Mouse (Mus musculus) kidney, adult 11 months (tissue): ENCODE results near the gene Nos1ap.

ENCODE experiments used
- DNase-seq: peaks from one replicate; pipeline ENCODE4 v3.0.0; 2022

Gene Nos1ap

DNA sequence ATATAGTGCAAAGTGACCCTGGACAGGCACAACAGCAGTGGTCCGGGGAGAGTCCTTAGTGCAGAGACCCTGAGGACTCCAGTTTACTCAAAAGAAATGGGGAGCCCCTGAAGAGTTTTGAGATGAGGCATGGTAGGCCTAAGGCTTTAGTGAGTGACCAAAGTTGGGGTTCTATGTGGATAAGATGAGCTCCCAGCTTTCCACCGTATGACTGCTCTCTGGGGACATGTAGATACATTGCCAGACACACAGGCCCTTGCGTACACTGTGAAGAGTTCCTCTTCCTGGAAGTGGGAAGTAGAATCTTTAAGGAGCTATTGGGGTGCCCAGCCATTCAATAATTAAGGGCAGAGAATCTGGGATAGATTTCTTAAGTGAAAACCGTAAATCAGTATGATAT is 90.2 kb downstream of the Nos1ap start:
- no peak for DNase-seq

DNA sequence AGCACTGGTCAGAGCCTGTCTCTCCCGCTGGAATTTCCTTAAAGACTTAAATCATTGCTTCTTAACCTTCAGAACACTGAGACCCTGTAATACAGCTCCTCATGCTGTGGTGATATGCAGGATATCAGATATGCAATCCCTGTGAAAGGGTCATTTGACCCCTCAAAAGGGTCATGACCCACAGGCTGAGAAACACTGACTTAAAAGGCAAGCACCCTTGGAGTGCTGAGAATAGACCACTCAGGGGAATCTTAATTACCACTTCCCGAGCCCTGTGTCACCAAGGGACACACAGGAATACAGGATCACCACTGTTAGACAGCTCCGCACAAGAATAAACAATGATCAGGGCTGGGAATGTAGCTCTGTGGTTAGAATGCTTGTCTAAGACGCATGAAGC is 91.0 kb downstream of the Nos1ap start:
- no peak for DNase-seq

DNA sequence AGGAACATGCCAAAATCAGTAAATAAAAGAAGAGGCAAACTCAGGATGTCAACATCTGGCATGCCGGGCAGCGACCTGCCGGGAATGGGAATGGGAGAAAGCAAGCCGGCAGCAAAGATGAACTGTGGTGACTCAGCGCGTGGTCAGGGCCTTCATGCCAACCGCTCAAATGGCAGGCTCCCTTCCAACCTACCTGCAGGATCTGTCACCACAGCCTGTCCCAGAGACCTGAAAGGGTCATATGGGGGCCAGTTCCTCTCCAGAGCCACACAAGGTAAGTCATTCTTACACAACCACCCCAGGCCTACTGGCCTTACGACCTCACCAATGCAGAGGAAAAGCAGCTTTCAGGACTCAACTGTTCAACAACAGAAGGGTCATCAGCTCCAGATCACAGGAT is 93.4 kb downstream of the Nos1ap start:
- no peak for DNase-seq

DNA sequence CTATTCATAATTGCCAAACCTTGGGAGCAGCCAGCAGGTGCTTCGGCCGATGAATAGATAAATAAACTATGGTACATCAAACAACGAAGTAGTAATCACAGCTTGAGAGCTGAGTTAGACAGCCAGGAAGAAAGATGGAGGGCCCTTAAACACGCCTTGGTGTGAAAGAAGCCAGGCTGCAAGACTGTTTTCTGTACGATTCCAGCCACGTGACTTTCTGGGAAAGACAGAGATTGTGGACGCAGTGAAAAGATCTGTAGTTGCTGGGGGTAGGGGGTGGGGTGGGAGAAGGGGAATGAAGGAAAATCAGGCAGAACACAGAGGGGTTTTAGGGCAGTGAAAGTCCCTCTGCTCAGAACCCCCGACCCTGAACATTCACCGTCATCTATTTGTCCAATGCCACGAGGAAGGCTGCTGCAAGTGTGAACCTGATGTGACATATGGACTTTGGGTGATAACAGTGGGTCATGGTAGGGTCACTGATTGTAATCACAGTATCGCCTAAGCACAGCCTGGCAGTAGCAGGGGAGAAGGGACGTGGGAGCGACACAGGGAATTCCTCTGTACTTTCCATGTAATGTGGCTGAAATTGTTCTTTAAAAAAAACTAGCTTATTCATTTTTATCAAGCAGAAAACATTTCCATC is 94.0 kb downstream of the Nos1ap start:
- no peak for DNase-seq

DNA sequence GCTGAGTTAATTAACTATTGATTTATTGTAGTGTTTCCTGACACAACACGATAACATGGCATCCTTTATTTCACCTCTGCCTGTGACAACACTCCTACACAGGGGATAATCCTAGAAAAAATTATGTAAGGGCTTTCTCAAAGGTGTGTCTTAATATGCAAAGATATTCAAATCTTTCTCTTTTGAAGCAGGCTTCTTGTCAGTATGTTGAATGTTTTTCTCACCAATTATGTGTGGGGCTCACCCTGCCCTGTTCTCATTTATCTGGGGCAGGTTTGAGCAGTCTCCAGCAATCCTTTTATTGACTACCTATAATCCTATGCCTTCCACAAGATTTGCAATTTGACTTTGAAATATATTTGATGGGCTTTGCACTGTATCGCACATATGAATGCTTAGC is 97.1 kb downstream of the Nos1ap start:
- DNase-seq = no peak

DNA sequence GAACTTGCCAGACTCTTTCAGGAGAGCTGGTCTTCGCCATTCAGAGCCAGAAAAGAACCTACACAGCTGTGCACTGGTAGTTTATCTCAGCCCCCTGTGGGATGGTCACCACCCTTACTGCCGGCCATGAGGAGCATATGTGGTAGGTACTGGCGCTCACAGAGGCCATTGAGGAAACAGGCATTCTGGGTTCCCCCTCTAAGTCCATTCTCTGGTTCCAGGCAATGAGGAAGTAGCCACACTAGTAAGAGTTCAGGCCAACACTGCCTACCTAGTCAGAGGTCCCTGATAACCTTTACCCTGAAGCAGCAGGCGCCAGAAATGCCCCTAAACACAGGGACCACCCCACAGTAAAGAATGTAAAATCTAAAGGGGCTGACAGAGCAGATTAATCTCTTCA is 97.6 kb downstream of the Nos1ap start:
- DNase-seq = no peak

DNA sequence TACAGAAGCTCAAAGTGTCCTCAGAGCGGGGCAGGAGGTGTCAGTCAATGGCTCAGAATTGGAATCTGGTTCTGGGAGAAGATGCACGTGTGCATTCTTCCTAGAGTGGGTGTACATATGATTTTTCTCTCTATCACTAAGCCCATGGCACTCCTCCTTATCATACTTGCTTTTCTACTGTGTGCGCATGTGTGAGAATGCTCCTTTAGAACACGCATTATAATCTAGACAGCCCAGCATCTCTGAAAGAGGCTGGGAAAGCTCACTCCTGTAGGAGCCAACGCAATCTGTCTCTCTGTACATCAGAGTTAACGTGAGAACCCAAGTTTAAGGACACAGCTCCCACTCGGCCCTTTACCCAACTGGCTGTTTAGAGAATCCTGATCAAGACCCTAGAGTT is 99.7 kb downstream of the Nos1ap start:
- no peak for DNase-seq

DNA sequence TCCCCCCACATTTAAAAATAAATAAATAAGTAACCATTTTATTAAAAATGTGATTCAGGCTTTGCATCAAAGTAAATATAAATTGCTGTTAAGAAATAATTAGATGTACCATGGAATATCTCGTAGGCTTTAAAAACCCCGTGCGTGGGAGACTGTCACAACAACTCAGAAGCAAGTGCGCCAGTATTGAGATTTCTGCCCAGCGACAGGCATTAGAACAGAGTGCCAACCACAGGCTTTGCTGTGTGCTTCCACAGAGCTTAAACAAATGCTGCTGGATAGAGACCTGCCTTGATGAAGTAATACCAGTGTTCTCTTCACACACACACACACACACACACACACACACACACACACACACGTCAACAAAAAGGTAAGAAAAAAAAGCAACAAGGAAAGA is 100.2 kb downstream of the Nos1ap start:
- no peak for DNase-seq

DNA sequence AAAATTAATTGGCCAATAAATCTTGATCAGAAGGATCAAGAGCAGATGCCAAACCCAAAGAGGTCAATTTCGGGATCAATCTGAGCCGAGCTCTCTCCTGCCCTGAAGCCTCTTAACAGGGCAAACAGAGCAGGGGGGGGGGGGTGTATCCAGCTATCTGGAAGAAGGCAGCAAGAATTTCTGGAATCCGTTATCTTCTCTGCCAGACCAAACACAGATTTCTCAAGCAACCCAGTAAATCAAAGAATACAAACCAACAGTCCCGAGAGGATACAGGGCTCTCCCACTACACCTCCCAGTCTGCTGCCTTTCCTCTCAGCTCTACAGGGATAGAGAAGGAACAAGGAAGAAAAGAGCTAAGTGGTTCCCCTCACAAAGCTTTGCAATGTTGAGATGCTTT is 104.5 kb downstream of the Nos1ap start:
- no peak for DNase-seq

DNA sequence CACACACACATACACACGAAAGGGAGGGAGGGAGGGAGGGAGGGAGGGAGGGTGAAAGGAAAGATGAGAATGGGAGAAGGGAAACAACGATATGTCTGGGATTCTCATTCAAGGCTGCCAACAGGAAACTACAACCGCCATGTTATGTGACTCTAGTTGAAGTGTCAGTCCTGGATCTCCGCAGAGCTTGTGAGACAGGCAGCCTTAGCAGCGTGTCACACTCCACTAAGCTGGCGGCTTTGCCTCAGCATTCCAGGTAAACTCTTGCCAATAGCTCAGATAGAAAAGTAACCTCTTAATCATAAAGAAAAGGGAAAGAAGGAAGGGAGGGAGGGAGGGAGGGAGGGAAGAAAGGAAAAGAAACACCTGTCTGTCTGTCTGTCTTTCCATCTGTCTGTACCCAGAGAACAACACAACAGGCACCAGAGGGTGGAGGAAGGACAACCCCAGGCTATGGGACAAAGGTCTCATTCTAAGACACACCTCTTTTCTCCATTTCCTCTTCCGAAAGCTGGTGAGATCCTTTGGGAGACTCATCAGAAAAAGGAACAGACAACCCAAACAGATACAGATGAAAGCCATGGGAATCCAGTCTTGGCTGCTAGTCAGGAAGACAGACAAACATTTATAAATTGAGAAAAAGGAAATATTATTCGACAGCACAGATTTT is 107.3 kb downstream of the Nos1ap start:
- peak; percentile 46 for DNase-seq

DNA sequence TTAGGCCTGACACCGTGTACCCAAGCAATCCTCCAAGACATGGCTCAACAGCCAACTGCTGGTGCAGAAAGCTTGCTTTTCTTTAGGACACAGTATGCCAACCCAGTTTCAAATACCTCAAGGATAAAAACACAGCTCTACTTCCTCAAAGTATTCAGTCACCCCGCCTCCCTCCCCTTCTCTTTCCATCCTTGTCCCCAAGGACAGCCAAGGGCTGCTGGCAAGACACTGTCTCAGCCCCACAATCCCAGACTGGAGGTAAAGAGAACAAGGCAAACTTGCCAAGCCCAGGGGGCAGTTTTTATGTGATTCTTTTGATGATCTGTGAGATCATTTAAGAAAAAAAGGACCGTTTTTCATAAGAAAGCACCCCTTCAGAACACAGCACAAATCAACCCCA is 108.6 kb downstream of the Nos1ap start:
- DNase-seq = no peak

DNA sequence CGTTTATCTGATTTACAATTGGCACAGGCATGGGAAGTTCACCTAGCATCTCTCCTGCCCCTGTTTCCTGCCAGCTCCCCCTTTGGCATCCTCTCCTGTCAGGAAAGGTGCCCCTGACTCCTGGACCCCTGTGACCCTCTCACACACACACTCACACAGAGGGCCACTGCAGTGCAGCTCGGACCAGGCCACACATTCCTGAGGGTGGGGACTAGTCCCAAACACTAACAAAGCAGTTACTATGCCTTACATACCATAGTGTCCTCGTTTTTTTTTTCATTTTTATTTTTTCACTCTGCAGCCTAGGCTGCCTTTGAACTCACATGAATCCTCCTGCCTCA is 110.2 kb downstream of the Nos1ap start:
- DNase-seq = no peak

DNA sequence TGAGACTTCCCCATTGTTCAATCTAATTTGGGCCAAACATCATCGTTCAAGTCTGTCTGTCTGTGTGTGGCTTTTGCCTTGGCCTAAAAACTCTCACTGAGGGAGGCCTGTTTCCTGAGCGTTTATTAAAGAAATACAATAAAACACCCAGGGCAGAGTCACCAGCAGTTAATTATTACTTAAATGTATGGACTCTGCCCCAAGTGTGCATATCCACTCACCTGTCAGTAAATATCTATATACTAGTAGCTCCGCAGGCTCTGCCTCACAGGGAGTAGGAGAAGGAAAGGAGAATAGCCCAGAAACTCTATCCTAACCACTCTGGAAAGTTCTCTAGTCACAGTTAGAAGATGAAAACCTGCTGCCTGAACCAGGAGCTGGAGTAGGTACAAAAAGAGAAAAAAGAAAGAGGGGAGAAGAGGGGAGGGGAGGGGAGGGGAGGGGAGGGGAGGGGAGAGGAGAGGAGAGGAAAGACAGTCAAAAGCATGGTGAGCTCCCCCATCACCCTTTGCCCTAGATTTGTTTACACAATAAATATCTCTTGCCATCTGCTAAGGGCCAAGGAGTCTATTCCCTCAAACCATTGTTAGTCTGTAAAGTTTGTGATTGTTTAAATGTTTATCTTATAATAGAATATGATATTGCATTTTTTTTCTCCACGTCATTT is 110.7 kb downstream of the Nos1ap start:
- no peak for DNase-seq

DNA sequence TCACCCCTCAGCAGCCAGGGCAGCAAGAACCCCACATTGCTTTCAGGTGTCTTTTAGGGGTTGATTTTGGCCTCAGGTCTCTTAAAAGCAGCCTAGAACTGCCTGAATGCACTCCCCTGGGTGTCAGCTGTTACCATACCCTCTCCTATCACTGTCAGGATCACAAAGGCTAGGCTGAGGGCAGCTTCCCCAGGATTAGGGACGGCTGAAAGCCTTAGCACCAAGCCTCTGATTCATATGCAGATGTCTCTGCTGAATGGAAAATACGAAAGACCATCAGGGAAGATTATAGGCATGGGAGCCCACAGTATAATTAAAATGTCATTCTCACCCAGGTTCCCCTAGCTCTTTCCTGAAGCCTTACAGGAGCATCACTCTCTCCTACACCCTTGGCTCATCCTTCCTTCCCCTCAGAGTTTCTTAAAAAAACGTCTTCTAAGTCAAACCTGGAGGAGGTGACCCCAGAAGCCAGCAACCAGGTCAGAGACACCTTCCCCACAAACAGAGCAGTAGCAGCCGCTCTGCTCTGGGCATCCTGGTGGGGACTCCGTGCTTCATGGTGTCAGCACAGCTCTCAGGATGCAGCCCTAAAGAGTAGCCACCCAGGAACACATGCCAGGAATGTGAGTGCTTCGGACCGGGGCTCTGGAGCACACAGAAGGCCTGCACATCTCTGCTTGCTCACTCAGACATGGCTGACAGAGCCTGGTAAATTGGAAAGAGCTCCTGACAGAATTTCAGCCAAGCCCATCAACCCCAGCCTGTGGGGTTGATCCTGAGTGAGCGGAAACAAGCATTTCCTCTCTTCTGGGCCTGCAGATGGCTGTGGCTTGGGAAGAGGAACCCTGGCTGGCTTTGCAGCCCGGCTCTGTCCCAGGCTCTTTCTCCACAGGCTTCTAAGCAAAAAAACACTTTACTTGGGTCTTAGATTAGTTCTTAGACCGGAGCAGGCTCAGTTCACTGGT is 111.7 kb downstream of the Nos1ap start:
- no peak for DNase-seq

DNA sequence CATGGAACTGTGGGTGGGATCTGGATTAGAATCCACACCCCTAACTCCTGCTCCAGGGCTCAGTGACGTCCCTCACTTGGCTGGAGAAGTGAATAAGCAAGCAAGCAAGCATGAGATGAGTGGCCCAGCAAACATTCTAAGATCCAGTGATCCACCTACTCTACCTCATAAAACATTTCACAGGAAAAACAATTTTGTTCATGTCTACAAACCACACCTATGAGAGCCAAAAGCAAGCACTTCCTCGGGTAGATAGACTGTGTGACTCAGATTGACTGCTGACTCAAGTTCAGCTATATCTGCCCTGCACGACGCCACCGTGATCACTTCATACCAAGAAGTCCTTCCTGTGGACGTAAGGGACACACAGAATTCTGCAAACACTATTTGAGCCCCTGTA is 116.2 kb downstream of the Nos1ap start:
- DNase-seq = no peak

DNA sequence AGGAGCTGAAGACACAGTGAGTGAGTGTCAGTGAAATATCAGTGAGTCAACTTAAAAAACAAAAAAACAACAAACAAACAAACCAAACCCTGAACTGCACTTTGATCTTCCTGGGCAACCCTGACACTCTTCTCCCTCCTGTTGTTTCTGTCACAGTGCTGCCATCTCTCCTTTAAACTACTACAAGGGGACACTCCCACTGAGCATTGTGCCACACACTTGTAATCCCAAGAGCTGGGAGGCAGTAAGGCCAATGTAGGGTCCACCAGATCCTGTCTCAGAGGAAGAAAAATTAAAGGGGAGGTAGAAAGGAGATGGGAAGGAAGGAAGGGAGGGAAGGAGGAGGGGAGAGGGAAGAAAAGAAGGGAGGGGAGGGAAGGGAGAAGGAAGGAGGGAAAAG is 116.8 kb downstream of the Nos1ap start:
- DNase-seq = no peak

DNA sequence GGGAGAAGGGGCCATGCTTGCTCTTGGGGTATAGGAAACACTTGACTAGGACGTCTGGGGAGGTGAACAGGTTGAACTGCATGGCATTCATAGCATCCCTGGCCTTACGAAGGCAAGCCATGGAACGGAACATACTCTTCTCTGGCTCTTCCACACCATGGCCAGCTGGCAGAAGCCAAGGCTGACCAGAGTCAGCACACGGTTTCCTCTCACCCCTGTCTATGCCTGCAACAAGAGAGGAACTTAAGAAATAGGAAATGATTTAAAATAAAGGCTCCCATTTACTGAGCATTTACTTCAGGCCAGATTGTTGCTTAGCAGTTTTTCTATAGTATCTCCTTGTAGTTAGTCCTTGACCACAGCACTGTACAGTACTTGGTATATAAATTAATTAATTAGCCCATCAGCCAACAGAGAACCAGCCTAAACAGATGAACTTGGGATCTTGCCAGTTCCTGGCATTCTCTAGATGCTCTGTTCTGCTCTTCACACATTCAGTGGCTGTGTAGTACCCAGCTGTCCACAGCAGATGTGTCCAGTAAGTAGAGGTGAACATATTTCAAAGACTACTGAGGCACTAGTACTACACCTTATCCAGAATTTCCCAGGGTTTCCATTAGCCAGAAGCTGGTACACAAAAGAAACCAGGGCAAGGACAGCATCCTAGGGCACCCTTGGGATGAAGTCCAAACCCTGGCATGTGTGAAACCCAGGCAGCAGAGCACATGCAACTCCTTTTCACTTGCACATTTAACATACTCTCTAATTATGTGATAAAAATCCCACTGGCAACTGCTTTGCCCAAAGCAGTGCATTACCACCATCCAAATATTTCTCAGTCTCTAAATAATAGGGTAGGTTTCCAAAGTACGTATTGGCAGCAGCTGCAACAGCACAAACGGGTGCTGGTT is 123.3 kb downstream of the Nos1ap start:
- DNase-seq = no peak

DNA sequence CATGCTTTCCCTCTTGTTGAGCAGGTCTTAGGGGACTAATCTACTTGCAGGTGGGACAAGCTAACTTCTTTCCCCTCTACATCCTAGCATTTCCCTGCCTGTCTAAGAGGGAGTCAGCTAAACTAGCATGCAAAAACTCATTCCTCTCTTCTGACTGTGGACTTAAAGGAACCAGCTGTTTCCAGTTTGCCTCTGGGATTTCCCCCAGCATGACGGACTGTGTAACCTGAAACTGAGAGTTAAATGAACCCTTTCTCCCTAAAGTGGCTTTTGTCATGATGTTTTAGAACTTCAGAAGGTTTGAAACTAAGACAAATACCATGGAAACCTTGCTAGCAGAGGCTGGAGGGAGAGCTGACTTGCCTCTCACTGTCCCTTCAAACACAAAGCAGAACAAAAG is 127.5 kb downstream of the Nos1ap start:
- DNase-seq = no peak

DNA sequence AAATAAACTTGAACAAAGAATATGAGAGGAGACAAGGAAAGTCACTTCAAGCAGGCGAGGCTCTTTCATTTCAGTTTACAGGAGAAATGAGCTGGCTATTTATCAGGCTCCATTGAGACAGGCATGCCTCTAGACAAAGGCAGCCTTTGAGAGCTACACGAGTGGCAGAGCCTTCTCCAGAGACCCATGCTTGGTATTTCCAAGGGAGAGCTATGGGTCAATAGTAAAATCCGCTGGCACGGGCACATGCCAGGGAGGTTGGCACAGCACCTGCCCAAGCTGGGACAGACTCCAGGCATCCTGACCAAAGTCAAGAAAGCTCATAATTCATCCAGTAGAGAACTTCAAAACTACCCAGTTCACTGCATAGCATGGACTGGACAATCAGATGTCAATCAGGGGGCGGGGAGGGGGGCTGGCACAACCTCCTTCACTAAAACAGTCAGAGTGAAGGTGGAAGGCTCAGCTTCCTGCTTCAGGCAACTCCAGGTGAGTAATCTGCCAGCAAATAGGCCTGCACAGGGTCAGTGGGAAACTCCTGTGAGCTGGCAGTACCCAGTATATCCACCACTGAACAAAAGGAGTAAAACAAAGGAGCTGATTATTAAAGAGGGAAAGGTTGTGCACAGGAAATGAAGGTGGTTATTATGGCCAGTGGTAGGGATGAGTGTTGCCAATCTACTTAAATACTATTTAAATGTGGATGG is 129.6 kb downstream of the Nos1ap start:
- peak; percentile 89 for DNase-seq

DNA sequence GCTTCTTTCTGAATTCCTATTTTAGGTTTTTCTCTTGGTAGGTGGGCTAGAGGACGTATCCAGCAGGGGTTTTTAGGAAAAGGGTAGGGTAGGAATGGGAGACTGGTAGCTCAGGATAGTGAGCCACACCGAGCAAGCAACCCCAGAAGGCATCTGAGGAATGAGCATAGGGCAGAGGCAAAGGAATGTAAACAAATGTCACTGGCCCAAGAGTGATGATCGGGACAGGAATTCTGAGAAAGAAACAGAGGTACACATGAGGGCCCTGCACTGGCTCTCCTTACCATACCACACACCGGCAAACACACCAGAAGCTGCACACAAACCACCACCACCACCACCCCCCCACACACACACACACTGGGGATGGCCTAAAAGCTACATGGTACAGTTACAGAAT is 132.0 kb downstream of the Nos1ap start:
- DNase-seq = no peak

DNA sequence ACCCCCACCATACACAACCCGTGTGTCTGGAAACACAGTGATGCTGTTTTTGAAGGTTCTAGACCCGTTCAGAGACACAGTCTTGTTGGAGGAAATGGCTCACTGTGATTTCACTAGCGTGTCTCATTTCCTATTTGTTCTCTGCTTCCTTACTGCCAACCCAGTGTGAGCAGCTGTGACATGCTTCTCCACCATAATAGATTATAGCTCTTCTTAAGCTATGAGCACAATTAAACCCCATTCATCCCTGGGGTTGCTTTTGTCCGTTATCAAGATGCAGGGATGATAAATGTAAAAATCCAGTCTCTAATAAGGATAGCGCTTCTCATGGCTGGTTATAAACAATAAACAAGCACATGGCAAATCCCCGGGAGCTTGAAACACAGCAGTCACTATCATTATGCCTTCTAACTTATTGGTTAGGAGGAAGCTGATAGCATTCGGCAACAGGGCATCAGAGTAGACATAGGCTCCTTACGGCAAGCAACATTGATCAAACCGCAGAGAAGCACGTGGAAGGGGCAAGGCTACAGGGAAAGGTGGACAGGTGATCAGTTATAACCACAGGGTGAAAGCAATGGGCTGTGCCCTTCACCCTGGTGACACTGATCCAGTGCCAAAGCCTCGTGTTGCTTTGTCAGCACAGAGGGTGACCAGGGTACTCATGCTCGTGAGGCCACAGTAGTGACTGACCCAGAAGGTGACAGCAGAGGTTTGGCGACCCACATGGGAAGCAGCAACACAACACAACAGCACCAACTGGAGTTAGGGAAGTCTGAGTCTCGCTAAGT is 133.6 kb downstream of the Nos1ap start:
- DNase-seq = no peak
